Mouse (Mus musculus) embryonic facial prominence, embryonic 11.5 days (tissue): ENCODE measurements at regions not wholly inside any gene's neighbourhood (a gene's known extent, or its start where the extent isn't known, plus 50 kb on each side); places are given as distances from the start of the nearest gene placed in this dataset.
A peak's percentile ranks its signal among the peaks of the same experiment; 100 is the strongest.

Experiments
- ATAC-seq: fragments of 200-750 bp; cut with Nextera tagmentation; replicated peaks from 2 replicates; pipeline ENCODE4 v1.8.0; 2017; ENCODE audit warnings: low read depth; ENCODE audit not compliant: insufficient number of reproducible peaks, low FRiP score, low TSS enrichment
- DNase-seq: peaks from one replicate; pipeline ENCODE4 v3.0.0-alpha.2; 2015; ENCODE audit warnings: low spot score
- H3K27ac ChIP-seq: fragments of 300-500 bp; sonication (generic); replicated peaks from 2 replicates; pipeline ENCODE4 v1.5.1; 2014; ENCODE audit warnings: mild to moderate bottlenecking, low read depth, low read length, control low read depth
- H3K27me3 ChIP-seq: fragments of 300-500 bp; sonication (generic); 2 replicates; pipeline ENCODE4 v1.6.1; 2014; ENCODE audit warnings: mild to moderate bottlenecking, low read length, moderate library complexity, mixed read lengths; ENCODE audit not compliant: control insufficient read depth, insufficient read depth
- H3K36me3 ChIP-seq: fragments of 300-500 bp; sonication (generic); replicated peaks from 2 replicates; pipeline ENCODE4 v1.6.1; 2014; ENCODE audit warnings: low read depth, mild to moderate bottlenecking, low read length, moderate library complexity, mixed read lengths; ENCODE audit not compliant: control insufficient read depth, insufficient read depth
- H3K4me1 ChIP-seq: fragments of 300-500 bp; sonication (generic); 2 replicates; pipeline ENCODE4 v1.6.1; 2014; ENCODE audit warnings: low read length, mixed read lengths; ENCODE audit not compliant: control insufficient read depth, insufficient read depth
- H3K4me2 ChIP-seq: fragments of 300-500 bp; sonication (generic); 2 replicates; pipeline ENCODE4 v1.6.1; 2014; ENCODE audit warnings: low read depth, mild to moderate bottlenecking, control low read depth, low read length, moderate library complexity
- H3K4me3 ChIP-seq: fragments of 300-500 bp; sonication (generic); 2 replicates; pipeline ENCODE4 v1.5.1; 2014; ENCODE audit warnings: low read depth, low read length, control low read depth
- H3K9ac ChIP-seq: fragments of 300-500 bp; sonication (generic); replicated peaks from 2 replicates; pipeline ENCODE4 v1.6.1; 2014; ENCODE audit warnings: mild to moderate bottlenecking, control low read depth, low read length
- H3K9me3 ChIP-seq: fragments of 300-500 bp; sonication (generic); replicated peaks from 2 replicates; pipeline ENCODE4 v1.6.1; 2016; ENCODE audit warnings: mild to moderate bottlenecking, low read length, inconsistent platforms, mixed read lengths; ENCODE audit not compliant: control insufficient read depth
- WGBS: fragments of 180-500 bp; shearing (Covaris S2); extraction: QIAGEN DNeasy Blood & Tissue Kit; methylation state at CpG from one replicate; pipeline ENCODE4 v1.1.7; 2014; 5-methylcytosine and 5-hydroxymethylcytosine counted together

DNA sequence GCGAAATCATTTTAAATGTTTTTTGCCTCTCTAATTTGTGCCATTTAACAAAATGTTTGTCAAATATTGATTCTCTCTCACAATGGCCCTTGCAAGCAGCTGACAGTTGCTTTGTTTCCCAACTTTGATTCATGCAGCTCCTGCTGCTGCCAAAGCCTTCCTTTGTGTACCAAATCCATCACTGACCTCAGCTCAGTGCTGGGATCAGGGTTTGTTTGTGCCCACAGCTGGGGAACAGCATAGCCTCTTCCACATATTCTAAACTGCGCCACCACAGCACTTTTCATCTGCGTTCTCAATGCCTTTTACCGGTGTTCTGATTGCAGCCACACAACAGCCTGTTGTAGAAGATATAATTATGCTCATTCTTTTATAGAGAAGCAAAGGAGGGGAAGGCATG, 289.7 kb upstream of the Chrm2 start:
- Histone ChIP-seq H3K27ac (no peak overlapping the region), H3K4me3 (no peak overlapping the region), H3K36me3 (no peaks in the 10 kb centered on the region), H3K4me2 (no peak overlapping the region), H3K4me1 (no peaks in the 10 kb centered on the region), H3K9ac (no peak overlapping the region), H3K27me3 (no peaks in the 10 kb centered on the region), H3K9me3 (no peaks in the 10 kb centered on the region)
- ATAC-seq (no peak), DNase-seq (no peak)
- 72% methylated on average over 4 of the region's 4 CpGs for WGBS

DNA sequence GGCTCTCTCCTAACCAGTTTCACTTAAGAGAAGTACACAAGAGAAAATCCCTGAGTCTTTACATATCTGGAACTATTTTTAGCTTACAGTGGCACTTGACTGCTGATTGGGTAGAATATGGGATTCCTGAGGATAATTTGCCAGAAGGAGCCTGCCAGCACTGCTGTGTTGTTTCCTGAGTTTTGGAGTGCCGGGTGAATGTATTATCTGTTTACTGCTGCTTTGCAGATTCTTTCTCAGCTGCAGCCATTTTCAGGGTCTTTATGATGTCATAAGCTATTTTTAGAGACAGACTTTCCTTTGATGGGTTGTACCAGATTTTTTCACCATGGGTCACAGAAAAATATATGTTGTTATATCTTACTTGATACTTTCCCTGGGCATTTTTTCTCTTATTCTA, 279.1 kb upstream of the Chrm2 start:
- Histone ChIP-seq H3K27ac (no peak overlapping the region), H3K4me1 (no peaks in the 10 kb centered on the region), H3K27me3 (no peaks in the 10 kb centered on the region), H3K9ac (no peak overlapping the region), H3K36me3 (no peaks in the 10 kb centered on the region), H3K9me3 (no peaks in the 10 kb centered on the region), H3K4me2 (no peak overlapping the region), H3K4me3 (no peak overlapping the region)
- DNase-seq (peak; percentile 3), ATAC-seq (no peak)
- WGBS, result 35% methylated on average over 1 of the region's 1 CpGs

DNA sequence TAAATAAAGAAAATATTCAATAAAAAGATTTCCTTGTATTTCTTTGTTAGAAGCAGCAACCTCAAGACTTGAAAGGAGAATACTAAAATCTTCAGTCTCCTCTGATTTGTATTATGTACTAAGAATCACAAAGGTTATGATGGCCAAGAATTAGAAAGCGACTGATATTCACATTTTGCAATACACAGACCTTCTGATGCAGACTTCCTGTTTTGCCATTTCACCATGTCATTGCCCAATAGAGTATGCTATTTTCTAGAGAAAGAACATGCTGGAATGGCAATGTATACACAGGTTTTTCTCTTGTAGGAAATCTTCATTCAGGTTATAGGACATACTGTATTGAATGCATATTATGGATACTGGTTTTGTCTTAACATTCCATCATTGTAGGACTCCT, 250.7 kb upstream of the Chrm2 start:
- DNase-seq (no peak), ATAC-seq (no peak)
- H3K27me3 ChIP-seq, result no peaks in the 10 kb centered on the region
- H3K4me1 ChIP-seq, result no peaks in the 10 kb centered on the region
- no peak overlapping the region for H3K9ac ChIP-seq
- no peaks in the 10 kb centered on the region for H3K9me3 ChIP-seq
- H3K4me3 ChIP-seq, result no peak overlapping the region
- no peak overlapping the region for H3K4me2 ChIP-seq
- WGBS, result 86% methylated on average over 1 of the region's 1 CpGs
- no peak overlapping the region for H3K27ac ChIP-seq
- H3K36me3 ChIP-seq, result no peaks in the 10 kb centered on the region

GRCm38 (mm10) chr6:36147267-36147666, 240.6 kb upstream of the Chrm2 start:
- H3K4me3 ChIP-seq, result no peak overlapping the region
- no peak overlapping the region for H3K9ac ChIP-seq
- H3K27me3 ChIP-seq, result no peaks in the 10 kb centered on the region
- no peak for DNase-seq
- 81% methylated on average over 1 of the region's 1 CpGs for WGBS
- H3K4me1 ChIP-seq, result no peaks in the 10 kb centered on the region
- H3K4me2 ChIP-seq, result no peak overlapping the region
- no peaks in the 10 kb centered on the region for H3K36me3 ChIP-seq
- no peaks in the 10 kb centered on the region for H3K9me3 ChIP-seq
- no peak overlapping the region for H3K27ac ChIP-seq
- no peak for ATAC-seq

DNA sequence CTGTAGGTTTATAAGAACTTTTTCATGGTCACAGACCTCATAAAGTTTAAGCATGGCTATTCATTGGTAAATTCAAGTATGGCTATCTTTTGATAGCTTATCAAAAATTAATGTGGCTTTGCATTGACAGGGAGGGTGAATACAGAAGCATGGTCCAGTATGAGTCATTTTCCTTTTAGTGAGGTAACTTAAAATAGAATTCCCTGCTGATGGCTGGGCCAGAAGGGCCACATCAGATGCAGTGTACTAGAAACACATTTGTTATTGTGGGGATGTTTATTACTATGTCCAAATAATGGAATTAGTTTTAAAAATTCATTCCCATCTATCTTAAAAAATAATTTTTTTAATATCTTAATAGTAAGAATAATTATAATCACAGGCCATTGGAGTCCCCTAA, 213.4 kb upstream of the Chrm2 start:
- no peak overlapping the region for H3K27ac ChIP-seq
- H3K9ac ChIP-seq, result no peak overlapping the region
- no peaks in the 10 kb centered on the region for H3K36me3 ChIP-seq
- no peak for DNase-seq
- no peak overlapping the region for H3K4me2 ChIP-seq
- H3K9me3 ChIP-seq, result no peaks in the 10 kb centered on the region
- no peaks in the 10 kb centered on the region for H3K27me3 ChIP-seq
- no peak for ATAC-seq
- H3K4me3 ChIP-seq, result no peak overlapping the region
- H3K4me1 ChIP-seq, result no peaks in the 10 kb centered on the region

DNA sequence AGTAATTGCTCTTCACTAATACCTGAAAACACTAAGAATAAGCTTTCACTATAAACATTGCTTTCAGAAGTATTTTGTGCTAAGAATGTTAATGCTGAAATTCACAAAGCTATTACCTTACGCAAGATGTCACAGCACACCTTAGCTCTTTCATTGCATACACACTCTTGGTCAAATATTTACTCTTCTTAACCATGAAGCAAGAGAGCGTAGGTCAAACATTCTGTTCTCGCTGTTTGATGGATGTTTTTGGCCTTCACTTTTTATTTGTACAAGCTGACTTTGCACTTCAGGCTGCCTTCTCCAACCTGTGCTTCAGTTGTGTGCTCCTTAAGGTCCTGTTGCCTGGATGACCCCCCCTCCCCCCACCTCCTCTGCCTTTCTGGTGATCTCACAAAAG, 212.8 kb upstream of the Chrm2 start:
- Histone ChIP-seq H3K4me1 (no peaks in the 10 kb centered on the region), H3K36me3 (no peaks in the 10 kb centered on the region), H3K27ac (no peak overlapping the region), H3K9me3 (no peaks in the 10 kb centered on the region), H3K4me3 (no peak overlapping the region), H3K27me3 (no peaks in the 10 kb centered on the region), H3K4me2 (no peak overlapping the region), H3K9ac (no peak overlapping the region)
- DNase-seq (no peak), ATAC-seq (no peak)
- WGBS, result 79% methylated on average over 3 of the region's 3 CpGs

DNA sequence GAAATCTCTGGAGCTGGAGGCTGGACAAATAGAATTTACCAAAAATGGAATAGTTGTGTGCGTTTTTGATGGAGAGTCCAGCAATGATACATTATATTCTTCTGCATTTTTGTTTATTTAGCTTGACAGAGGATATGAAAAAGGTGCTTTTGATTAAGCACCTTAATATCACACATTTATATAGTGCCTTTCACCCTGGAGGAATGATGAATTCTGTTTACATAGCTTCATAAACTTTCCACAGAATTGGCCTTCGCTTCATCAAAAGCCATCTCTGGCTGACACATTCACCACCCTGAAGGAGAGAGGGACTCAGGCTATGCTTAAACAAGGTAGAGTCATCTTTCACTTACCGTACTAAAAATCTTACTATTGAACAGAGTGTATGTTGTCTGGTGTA, 208.0 kb upstream of the Chrm2 start:
- H3K4me3 ChIP-seq, result no peak overlapping the region
- no peak overlapping the region for H3K27ac ChIP-seq
- H3K4me2 ChIP-seq, result no peak overlapping the region
- H3K4me1 ChIP-seq, result no peaks in the 10 kb centered on the region
- H3K27me3 ChIP-seq, result no peaks in the 10 kb centered on the region
- H3K9ac ChIP-seq, result no peak overlapping the region
- H3K36me3 ChIP-seq, result no peaks in the 10 kb centered on the region
- 87% methylated on average over 3 of the region's 3 CpGs for WGBS
- DNase-seq, result no peak
- no peaks in the 10 kb centered on the region for H3K9me3 ChIP-seq
- ATAC-seq, result no peak

DNA sequence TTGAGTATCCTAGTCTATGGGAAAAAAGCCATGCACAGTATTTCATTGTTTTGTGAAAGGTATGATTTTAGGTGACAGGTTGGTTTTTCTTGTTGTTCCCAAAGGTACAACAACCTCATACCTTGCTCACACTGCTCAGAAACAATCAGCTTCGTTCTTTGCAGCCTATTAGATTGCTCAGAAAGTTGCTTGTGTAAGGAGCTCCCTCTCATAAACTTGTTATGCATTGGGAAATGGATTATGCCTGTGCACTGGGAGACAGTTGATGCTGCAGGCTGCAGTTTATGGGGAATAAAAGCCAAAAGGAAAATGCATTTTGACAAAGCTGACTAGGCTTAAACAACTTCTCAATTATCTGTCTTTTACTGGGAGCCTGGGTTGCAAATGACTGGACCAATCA, 205.2 kb upstream of the Chrm2 start:
- H3K9ac ChIP-seq, result no peak overlapping the region
- H3K27me3 ChIP-seq, result no peaks in the 10 kb centered on the region
- H3K4me1 ChIP-seq, result no peaks in the 10 kb centered on the region
- H3K9me3 ChIP-seq, result no peaks in the 10 kb centered on the region
- H3K36me3 ChIP-seq, result no peaks in the 10 kb centered on the region
- no peak overlapping the region for H3K27ac ChIP-seq
- DNase-seq (no peak), ATAC-seq (no peak)
- no peak overlapping the region for H3K4me3 ChIP-seq
- WGBS, result 70% methylated on average over 1 of the region's 1 CpGs
- no peak overlapping the region for H3K4me2 ChIP-seq

GRCm38 (mm10) chr6:36206666-36207065, 181.2 kb upstream of the Chrm2 start:
- Histone ChIP-seq H3K27me3 (no peaks in the 10 kb centered on the region), H3K4me1 (no peaks in the 10 kb centered on the region), H3K9ac (no peak overlapping the region), H3K4me3 (no peak overlapping the region), H3K36me3 (no peaks in the 10 kb centered on the region), H3K9me3 (no peaks in the 10 kb centered on the region), H3K4me2 (no peak overlapping the region), H3K27ac (no peak overlapping the region)
- ATAC-seq (no peak), DNase-seq (no peak)
- 90% methylated on average over 2 of the region's 2 CpGs for WGBS
